Mouse (Mus musculus) G1E (cell line): Measurements from ENCODE around the gene Hdac4.

Source experiments
- CTCF ChIP-seq: IDR thresholded peaks from 2 replicates; pipeline ENCODE4 v1.5.1; 2012; ENCODE audit warnings: low read depth, low read length, inconsistent platforms, mixed read lengths
- GATA1 ChIP-seq: IDR thresholded peaks from 2 replicates; pipeline ENCODE4 v1.6.1; 2012; ENCODE audit warnings: borderline replicate concordance, low read length, inconsistent platforms, mixed read lengths
- POLR2AphosphoS5 ChIP-seq: IDR thresholded peaks from 2 replicates; pipeline ENCODE4 v1.6.1; 2012; ENCODE audit warnings: low read depth, low read length, inconsistent platforms; ENCODE audit not compliant: insufficient replicate concordance

- TF ChIP-seq CTCF, result no peak
- TF ChIP-seq GATA1, result no peak
- TF ChIP-seq POLR2AphosphoS5, result no peak
Measured at GRCm38 (mm10) chr1:91903241-91903981, 292.1 kb downstream of the Hdac4 start.
